Mouse (Mus musculus) neutrophil, adult 5-6 weeks (primary cell): ENCODE data around the gene Car9. TPM values are rescaled to one million over a fixed set of nuclear protein-coding genes. Genes with fewer than 3 reads are reported as not detected.
A peak's percentile ranks its signal among the peaks of the same experiment; 100 is the strongest.

ENCODE experiments used
- ATAC-seq: fragments of 151-379, 151-347 bp; 2 replicates; pipeline ENCODE4 v1.8.0; 2017; ENCODE audit warnings: mild to moderate bottlenecking, moderate TSS enrichment; ENCODE audit not compliant: insufficient number of reproducible peaks, poor library complexity, low FRiP score, severe bottlenecking; ENCODE audit errors: extremely low read depth
- total RNA-seq: library from RNA; stranded (forward); fragments of 200-1000 nt; gene quantifications from 2 replicates; pipeline ENCODE4 v1.2.3, GENCODE M21; 2017

Gene Car9
- total RNA-seq, 1 experiment from 2014 or later: not detected

DNA sequence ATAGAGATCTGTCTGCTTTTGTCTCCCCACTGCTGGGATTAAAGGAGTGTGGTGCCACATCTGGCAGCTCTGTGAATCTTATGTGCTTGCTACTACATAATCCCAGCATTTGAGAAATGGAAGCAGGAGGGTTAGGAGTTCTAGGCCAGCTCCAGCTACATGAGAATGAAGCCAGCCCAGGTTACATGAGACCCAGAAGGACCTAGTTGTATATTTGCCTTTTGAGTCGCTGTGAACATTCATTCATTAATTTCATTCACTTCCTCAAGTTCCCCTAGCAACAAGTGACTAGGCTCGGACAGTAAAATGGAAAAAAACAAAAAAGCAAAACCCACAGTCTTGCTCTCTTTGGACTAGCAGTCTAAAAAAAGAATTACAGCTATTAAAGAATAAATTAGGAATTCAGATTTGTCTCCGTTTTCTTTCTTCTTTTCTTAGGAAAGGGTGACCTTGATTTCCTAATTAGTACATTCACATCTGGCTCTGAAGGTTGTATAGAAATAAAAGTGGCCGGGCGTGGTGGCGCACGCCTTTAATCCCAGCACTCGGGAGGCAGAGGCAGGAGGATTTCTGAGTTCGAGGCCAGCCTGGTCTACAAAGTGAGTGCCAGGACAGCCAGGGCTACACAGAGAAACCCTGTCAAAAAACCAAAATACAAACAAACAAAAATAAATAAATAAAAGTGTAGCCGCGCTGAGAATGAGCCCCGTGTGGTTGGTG lies 14.5 kb upstream of the Car9 start:
- no peak for ATAC-seq

GRCm38 (mm10) chr4:43492821-43493185 lies 14.0 kb upstream of the Car9 start, which contains the start of gene Ccdc107:
Gene Ccdc107 (plus strand): TSS chr4:43492900.
- ATAC-seq: peak; percentile 90

GRCm38 (mm10) chr4:43493186-43493845 lies 13.4 kb upstream of the Car9 start:
- peak; percentile 54 for ATAC-seq

DNA sequence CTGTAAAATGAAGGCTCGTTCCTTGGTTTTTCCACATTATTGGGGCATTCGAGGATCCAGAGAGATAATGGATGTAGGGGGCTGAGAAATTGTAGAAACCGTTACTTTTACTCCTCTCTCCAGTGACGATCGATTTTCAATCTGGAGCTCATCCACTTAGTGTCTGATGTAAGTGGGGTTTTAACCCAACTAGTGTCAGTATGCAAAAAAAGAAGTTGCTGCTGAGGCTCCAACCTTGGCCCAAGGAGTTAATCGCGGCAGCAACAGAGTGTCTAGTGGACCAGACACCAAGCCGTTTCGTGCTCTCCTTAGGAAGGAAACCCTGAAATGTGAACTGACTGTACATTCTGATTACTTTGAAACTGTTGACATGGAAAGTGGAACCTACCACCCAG lies 12.9 kb upstream of the Car9 start:
- no peak for ATAC-seq

DNA sequence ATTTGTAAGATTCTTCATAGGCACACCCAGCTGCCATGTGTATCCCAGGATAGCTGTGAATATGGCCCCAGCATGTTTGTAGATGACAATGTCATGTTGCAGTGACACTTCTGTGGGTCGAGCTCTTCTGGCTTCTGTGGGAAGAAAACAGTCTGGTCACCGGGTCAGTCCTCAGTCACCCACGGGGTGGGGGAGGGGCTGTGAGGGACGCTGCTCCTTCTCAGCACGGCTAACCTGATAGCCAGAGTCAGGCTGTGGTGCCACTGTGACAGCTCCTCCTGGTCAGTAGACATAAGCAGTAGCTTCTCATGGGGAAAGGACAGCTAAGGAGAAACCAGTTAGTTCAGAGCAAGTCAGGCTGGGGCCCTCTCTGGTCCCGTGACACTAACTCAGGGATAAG lies 10.2 kb upstream of the Car9 start:
- ATAC-seq: no peak

DNA sequence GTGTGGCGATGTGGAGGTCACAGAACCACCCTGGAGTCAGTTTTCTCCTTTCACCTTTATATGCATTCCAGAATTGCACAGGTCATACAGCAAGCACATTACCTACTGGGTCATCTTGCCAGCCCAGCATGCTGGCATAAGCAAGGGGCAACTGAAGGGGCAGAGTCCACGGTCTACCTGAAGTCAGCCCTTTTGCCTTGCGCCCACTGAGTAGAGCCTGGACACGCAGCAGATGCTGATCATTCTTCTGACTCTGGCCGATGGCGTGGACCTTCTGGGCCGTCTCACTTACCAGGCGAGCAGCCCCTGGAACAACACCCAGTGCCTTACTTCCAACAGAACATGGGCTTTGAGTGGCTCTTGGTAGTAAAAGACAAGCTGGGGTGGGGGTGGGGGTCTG lies 9.4 kb upstream of the Car9 start:
- ATAC-seq: no peak

GRCm38 (mm10) chr4:43497946-43498345 lies 8.8 kb upstream of the Car9 start:
- ATAC-seq: no peak

DNA sequence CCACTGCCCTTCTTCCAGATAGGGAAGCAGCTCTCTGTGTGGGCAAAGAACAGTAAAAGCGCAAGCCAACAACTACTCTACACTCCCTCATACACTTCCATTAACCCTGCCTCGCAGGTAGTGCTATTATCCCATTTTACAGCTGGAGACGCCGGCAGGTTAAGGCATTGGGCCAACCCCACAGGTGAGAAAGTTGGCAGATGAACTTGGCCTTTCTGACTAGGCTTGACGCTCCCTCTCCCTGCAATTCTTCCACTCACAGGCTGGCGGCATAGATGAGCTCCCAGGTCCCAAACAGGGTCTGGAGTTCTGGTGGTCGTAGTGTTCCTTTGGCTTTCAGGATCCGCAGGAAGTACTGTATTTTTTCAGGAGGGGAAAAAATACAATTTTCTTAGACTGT lies 7.8 kb upstream of the Car9 start:
- ATAC-seq: peak; percentile 17

GRCm38 (mm10) chr4:43499407-43500333 lies 7.1 kb upstream of the Car9 start, which contains the start of gene Arhgef39:
Gene Arhgef39 (minus strand): TSS chr4:43499695.
- ATAC-seq: peak; percentile 37; the same call in 1 of the 2 replicates

GRCm38 (mm10) chr4:43503041-43503440 lies 3.7 kb upstream of the Car9 start:
- no peak for ATAC-seq

DNA sequence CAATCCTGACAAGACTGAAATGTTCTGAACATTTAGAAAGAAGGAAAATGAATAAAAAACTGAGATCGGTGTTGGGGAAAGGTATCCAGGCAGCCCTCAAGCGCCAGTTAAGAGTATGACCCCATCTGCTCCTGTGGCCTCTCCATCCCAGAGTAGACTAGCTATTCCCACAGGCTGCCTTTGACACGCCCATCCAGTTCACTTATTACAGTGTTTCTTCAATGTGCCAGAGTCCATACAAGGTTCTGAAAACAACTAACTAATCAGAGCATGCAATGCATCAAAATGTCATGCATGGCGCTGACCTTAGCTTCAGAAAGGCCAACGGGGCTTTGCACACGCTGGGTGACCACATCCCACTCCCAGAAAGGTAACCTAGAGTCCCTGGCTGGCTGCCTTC lies 3.3 kb upstream of the Car9 start:
- no peak for ATAC-seq

DNA sequence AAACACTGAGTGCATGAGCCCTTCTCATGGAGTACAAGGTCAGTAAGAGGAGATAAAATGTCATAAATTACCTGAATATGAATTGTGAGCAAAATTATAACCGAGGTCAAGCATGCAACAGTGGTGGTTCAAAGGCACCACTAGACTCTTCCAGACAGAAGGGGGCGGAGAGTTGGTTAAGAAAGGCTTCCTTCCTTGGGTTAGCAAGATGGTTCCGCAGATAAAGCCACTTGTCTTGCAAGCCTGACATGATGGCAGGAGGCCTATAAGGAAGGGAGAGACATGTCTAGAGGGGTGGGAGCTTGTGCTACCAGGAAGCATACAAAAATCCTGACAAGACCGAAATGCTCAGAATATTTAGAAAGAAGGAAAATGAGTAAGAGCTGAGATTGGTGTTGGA lies 2.5 kb upstream of the Car9 start:
- ATAC-seq: no peak

DNA sequence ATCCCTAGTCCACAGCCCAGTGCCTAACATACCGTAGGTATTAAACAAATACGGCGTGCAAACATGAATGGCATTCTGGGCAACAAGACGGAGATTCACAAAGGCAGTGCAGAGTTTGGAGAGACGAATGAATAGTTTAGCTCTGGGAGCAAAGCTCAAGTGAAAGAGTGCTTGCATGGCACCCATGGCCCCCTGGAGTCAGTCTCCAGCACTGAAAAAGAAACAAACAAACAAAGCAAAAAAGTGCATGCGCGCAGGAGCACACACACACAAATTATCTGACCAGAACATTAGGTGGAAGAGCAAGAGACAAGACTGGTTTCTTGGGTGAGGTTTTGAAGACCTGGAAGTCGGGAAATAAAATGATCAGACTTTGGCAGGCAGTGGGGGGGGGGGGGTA lies 692 bp upstream of the Car9 start:
- no peak for ATAC-seq

DNA sequence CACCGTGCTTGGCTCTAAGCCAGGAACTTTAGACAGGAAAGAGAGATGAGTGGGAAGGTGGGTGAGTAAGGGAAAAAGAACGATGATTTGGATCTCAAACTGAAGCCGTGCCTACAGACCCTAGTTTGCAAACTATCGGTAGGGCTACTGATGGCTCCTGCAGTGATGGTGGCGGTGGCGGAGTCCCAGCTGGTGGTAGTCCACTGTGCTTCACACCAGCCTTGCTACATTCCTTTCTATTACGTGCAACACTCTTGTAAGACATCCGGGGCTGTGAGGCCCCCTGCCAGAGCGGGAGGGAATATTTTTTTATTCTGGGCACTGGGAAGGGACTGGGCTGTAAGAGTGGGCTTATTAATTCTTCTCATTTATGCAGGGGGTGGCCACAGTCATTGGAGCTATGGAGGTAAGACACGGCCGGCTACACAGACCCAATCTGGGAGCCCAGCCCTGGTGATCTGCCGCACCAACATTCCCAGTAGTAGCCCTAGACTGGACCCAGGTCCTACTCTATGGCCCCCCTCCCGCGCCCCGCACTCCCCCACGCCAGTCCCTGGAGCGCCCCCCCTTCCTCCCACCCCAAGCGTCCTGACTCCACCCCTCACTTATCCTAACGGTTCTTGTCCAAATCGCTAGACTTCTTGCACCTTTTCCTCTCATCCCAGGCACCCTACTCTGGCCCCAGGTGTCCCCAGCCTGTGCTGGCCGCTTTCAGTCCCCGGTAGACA lies 1.3 kb downstream of the Car9 start:
- no peak for ATAC-seq

DNA sequence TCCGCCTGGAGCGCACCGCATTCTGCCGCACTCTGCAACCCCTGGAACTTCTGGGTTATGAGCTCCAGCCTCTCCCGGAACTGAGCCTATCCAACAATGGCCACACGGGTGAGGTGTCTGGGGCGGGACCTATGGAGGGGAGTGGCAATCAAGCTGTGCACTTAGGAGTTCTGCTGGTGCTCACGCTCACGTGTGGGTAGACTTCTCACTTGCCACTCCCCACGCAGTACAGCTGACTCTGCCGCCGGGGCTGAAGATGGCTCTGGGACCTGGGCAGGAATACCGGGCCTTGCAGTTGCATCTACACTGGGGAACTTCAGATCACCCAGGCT lies 1.9 kb downstream of the Car9 start:
- peak; percentile 88 for ATAC-seq

GRCm38 (mm10) chr4:43509109-43509508 lies 2.3 kb downstream of the Car9 start:
- ATAC-seq: no peak

GRCm38 (mm10) chr4:43511675-43512454 lies 5.1 kb downstream of the Car9 start:
- no peak for ATAC-seq

GRCm38 (mm10) chr4:43512653-43513052 lies 5.9 kb downstream of the Car9 start:
- ATAC-seq: no peak
